Mouse (Mus musculus): ENCODE data around the gene F930015N05Rik. TPM values are rescaled to one million over a fixed set of nuclear protein-coding genes. Genes with fewer than 3 reads are reported as not detected.

Gene F930015N05Rik
- polyA plus RNA-seq, 3 experiments from 2014 or later, result not detected

Other genes starting within 250 kb of the F930015N05Rik start
- not detected for gene Hs3st3a1, start 1.3 kb downstream of the F930015N05Rik start, polyA plus RNA-seq (2017; shearing (Covaris generic))